Mouse (Mus musculus) spleen, adult 18-20 months (tissue): ENCODE data around the gene Slc16a4.
A peak's percentile ranks its signal among the peaks of the same experiment; 100 is the strongest.

ENCODE experiments used
- DNase-seq, 2 experiments: peaks; one replicate each; pipeline ENCODE4 v3.0.0; 2022; ENCODE audit warnings: mixed read lengths in 2 of 2

Slc16a4 gene

GRCm38 (mm10) chr3:107290764-107291381, at the start of gene Slc16a4:
TSS of gene Slc16a4 (plus strand) at chr3:107291230.
- DNase-seq = no peak

- DNase-seq = no peak
These were observed 49.5 kb upstream of the Slc16a4 start for GRCm38 (mm10) chr3:107241389-107242094.

- no peak for DNase-seq
These were observed 44.2 kb upstream of the Slc16a4 start for GRCm38 (mm10) chr3:107246876-107247275.

GRCm38 (mm10) chr3:107249042-107249441, 42.0 kb upstream of the Slc16a4 start:
- DNase-seq = no peak

- DNase-seq = no peak
These were observed 40.7 kb upstream of the Slc16a4 start for GRCm38 (mm10) chr3:107250320-107250719.

- no peak for DNase-seq
These were observed 39.0 kb upstream of the Slc16a4 start for GRCm38 (mm10) chr3:107252035-107252434.

- no peak for DNase-seq
These were observed 37.1 kb upstream of the Slc16a4 start for GRCm38 (mm10) chr3:107253925-107254324.

GRCm38 (mm10) chr3:107255992-107256391, 35.0 kb upstream of the Slc16a4 start:
- no peak for DNase-seq

- DNase-seq = no peak
These were observed 34.3 kb upstream of the Slc16a4 start for GRCm38 (mm10) chr3:107256724-107257123.

- no peak for DNase-seq
These were observed 33.1 kb upstream of the Slc16a4 start for GRCm38 (mm10) chr3:107257924-107258323.

GRCm38 (mm10) chr3:107260956-107261850, 29.8 kb upstream of the Slc16a4 start:
- no peak for DNase-seq

- DNase-seq = peak in 1 of 2 experiments; percentile 10
These were observed 29.2 kb upstream of the Slc16a4 start for GRCm38 (mm10) chr3:107261851-107262165.

GRCm38 (mm10) chr3:107266814-107267345, 24.1 kb upstream of the Slc16a4 start:
- DNase-seq = no peak

GRCm38 (mm10) chr3:107272433-107272832, 18.6 kb upstream of the Slc16a4 start:
- DNase-seq = no peak

GRCm38 (mm10) chr3:107273820-107274219, 17.2 kb upstream of the Slc16a4 start:
- DNase-seq = peak; percentile 13 to 47

- no peak for DNase-seq
These were observed 15.7 kb upstream of the Slc16a4 start for GRCm38 (mm10) chr3:107275351-107275750.

GRCm38 (mm10) chr3:107275996-107276395, 15.0 kb upstream of the Slc16a4 start:
- DNase-seq = no peak

- no peak for DNase-seq
These were observed 14.4 kb upstream of the Slc16a4 start for GRCm38 (mm10) chr3:107276626-107277025.

GRCm38 (mm10) chr3:107278479-107279269, 12.4 kb upstream of the Slc16a4 start, which contains the start of gene Lamtor5:
TSS of gene Lamtor5 (plus strand) at chr3:107278858.
- DNase-seq = peak; percentile 79 to 87

GRCm38 (mm10) chr3:107286123-107286522, 4.9 kb upstream of the Slc16a4 start:
- no peak for DNase-seq

GRCm38 (mm10) chr3:107287346-107287745, 3.7 kb upstream of the Slc16a4 start:
- no peak for DNase-seq

- DNase-seq = no peak
These were observed 4.8 kb downstream of the Slc16a4 start for GRCm38 (mm10) chr3:107295672-107296360.
